Mouse (Mus musculus) T-helper 2 cell (primary cell): ENCODE results near the gene Ifitm10.

Source experiments
- in situ Hi-C: fragments of 300-600 bp; cut with MboI, MseI; formaldehyde crosslinking; loops from one replicate; pipeline ENCODE4 v1.15.1; 2025; ENCODE audit warnings: high pct_unique_total_duplicates

The Ifitm10 gene

GRCm38 (mm10) chr7:142391108-142391507, 17.6 kb upstream of the Ifitm10 start:
- in situ Hi-C loops, result no loop called here

GRCm38 (mm10) chr7:142389961-142390650, 16.6 kb upstream of the Ifitm10 start:
- in situ Hi-C loops, result no loop called here

- in situ Hi-C loops, result no loop called here
Measured at GRCm38 (mm10) chr7:142388740-142389139, 15.2 kb upstream of the Ifitm10 start.

- in situ Hi-C loops, result no loop called here
Measured at GRCm38 (mm10) chr7:142388198-142388597, 14.6 kb upstream of the Ifitm10 start.

- in situ Hi-C loops, result no loop called here
Measured at GRCm38 (mm10) chr7:142387419-142388148, 14.0 kb upstream of the Ifitm10 start, which contains the start of gene Ctsd. Gene Ctsd (minus strand): TSS chr7:142388038.

- in situ Hi-C loops, result no loop called here
Measured at GRCm38 (mm10) chr7:142386621-142387201, 13.2 kb upstream of the Ifitm10 start.

- in situ Hi-C loops, result no loop called here
Measured at GRCm38 (mm10) chr7:142385742-142386403, 12.3 kb upstream of the Ifitm10 start.

- in situ Hi-C loops, result no loop called here
Measured at GRCm38 (mm10) chr7:142384306-142384705, 10.8 kb upstream of the Ifitm10 start.

- in situ Hi-C loops, result no loop called here
Measured at GRCm38 (mm10) chr7:142382567-142382966, 9.0 kb upstream of the Ifitm10 start, which contains the start of gene Gm49369. Gene Gm49369 (minus strand): TSS chr7:142382667.

GRCm38 (mm10) chr7:142381175-142381574, 7.6 kb upstream of the Ifitm10 start:
- in situ Hi-C loops, result no loop called here

GRCm38 (mm10) chr7:142379186-142379585, 5.6 kb upstream of the Ifitm10 start:
- in situ Hi-C loops, result loop anchor here (5.0 kb wide), 1 partner anchor 48 kb away; no protein-coding TSS in a partner anchor

- in situ Hi-C loops, result loop anchor here (5.0 kb wide), 1 partner anchor 50 kb away; no protein-coding TSS in a partner anchor
Measured at GRCm38 (mm10) chr7:142377233-142377925, 3.8 kb upstream of the Ifitm10 start.

GRCm38 (mm10) chr7:142376096-142376495, 2.5 kb upstream of the Ifitm10 start:
- in situ Hi-C loops, result loop anchor here (5.0 kb wide), 1 partner anchor 51 kb away; no protein-coding TSS in a partner anchor

- in situ Hi-C loops, result loop anchor here (5.0 kb wide), 1 partner anchor 52 kb away; no protein-coding TSS in a partner anchor
Measured at GRCm38 (mm10) chr7:142375261-142375724, 1.7 kb upstream of the Ifitm10 start.

GRCm38 (mm10) chr7:142374413-142375015, 961 bp upstream of the Ifitm10 start:
- in situ Hi-C loops, result loop anchor here (5.0 kb wide), 1 partner anchor 53 kb away; no protein-coding TSS in a partner anchor

GRCm38 (mm10) chr7:142373039-142373438, 514 bp downstream of the Ifitm10 start:
- in situ Hi-C loops, result no loop called here

- in situ Hi-C loops, result no loop called here
Measured at GRCm38 (mm10) chr7:142371768-142372661, 1.5 kb downstream of the Ifitm10 start.

- in situ Hi-C loops, result no loop called here
Measured at GRCm38 (mm10) chr7:142371398-142371767, 2.2 kb downstream of the Ifitm10 start.

- in situ Hi-C loops, result no loop called here
Measured at GRCm38 (mm10) chr7:142370937-142371336, 2.6 kb downstream of the Ifitm10 start.
